Mouse (Mus musculus) 3134 (cell line): ENCODE results near the gene Mettl11b.
"Not testable (repeated sequence)": the region's sequence is repeated elsewhere in the genome, so short reads cannot be mapped to it uniquely, and the experiment has no call there.

Experiments
- DNase-seq: peaks from one replicate; pipeline ENCODE4 v3.0.0-alpha.2; 2011; ENCODE audit warnings: low spot score; ENCODE audit not compliant: insufficient read length; ENCODE audit errors: extremely low read depth

Mettl11b gene

GRCm38 (mm10) chr1:163725106-163725759 is at the start of gene Mettl11b:
Gene Mettl11b (minus strand): TSS chr1:163725232.
- no peak for DNase-seq

DNA sequence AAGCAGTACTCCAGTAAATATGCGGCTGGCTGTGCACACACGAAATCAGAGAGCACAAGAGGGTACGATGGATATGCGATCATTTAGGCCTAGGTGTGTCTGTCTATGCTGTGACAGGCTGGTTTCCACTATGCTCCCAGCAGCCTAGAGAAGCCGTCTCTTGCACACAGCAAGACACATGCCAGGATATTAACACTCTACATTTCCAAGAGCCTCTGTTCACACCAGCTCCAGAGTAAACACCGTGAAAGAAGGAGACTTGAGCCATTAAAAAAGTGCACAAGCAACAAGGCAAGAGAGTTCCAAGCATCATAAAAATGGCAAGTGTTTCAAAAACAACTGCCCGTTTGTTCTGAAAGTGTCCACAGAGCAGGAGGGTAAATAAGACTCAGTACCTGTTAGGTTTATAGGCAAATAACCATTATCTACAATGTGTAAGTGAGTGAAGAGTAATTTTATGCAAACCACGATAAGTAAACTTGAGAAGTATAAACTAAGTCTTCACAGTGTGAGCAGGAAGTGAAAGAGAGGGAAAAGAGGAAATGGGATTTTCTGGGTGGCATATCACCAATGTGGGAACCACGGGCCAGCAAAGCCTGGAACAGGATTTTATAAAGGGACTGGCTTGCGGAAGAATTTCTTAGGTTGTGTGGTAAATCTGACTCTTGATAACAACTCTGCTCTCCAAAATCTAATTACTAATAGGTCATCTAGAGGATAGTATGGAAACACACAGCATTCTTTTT is 32.6 kb upstream of the Mettl11b start:
- no peak for DNase-seq

DNA sequence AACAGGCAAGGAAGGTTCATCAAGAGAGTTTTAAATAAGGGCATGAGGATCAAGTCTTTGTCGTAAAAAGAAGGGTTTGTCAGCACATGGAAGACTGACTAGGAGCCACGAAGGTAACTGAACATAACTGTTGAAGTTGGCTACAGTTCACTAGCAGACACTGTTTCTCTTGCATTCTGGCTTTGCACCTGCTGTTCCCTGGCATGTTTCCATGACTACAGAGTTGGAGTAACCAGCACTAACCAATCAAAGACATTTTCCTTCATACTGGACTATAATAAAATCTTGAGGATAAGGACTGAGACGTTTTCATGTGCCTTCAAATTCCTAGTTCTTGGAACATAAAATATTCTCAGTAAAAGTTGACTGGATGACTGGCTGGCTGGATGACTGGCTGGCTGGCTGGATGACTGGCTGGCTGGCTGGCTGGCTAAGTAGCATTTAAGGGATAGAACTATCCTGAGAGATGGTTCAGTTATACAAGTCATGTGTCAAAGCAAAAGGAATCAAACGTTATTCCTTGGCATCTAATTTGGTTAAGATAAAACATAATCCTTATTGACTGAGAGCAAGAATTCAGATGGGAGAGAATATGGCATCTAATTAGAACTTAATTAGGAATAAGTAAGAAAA is 26.4 kb upstream of the Mettl11b start:
- no peak for DNase-seq

- DNase-seq: no peak
Measured at GRCm38 (mm10) chr1:163737239-163737533, 12.2 kb upstream of the Mettl11b start.

GRCm38 (mm10) chr1:163736441-163737238 is 11.6 kb upstream of the Mettl11b start:
- no peak for DNase-seq

GRCm38 (mm10) chr1:163731166-163731565 is 6.1 kb upstream of the Mettl11b start:
- not testable (repeated sequence) for DNase-seq

GRCm38 (mm10) chr1:163723913-163724312 is 1.1 kb downstream of the Mettl11b start:
- no peak for DNase-seq

DNA sequence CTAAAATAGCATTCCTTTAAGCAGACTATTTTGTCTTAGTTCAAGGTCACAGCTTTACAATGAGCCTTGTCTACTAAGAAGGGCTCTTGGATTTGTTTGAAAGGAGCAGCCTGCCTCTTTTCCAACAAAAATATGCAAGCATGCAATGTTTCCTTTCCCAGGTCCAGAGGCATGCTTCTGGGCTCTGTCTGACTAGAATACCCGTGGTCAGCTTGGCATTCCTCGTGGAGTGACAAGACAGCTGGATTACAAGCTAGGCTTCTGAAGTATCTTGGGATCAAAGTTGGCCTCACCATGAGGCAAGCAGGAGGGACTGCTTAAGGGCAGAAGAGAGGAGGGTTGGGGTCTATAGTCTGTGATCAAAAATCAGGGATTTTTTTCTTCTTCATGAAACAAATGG is 16.4 kb downstream of the Mettl11b start:
- DNase-seq: no peak

GRCm38 (mm10) chr1:163700571-163700970 is 24.5 kb downstream of the Mettl11b start:
- DNase-seq: no peak

DNA sequence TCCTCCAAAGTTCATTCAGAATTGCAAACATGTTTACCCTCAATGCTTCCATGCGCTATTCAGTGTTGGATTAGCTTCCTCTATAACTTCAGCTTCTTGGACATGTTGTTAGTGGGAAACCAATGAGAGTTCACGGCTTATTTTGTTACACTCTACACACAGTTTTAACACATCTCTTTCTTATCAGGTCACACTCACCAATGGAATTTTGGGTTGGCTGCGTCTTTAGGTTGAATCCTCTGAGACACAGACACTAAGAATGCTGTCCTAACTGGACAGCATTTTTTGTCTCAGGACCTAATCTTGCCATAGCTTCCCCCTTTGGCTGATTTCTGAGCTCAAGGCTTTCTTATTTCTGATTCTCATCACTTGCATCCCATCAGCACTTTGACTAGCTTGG is 25.3 kb downstream of the Mettl11b start:
- no peak for DNase-seq

DNA sequence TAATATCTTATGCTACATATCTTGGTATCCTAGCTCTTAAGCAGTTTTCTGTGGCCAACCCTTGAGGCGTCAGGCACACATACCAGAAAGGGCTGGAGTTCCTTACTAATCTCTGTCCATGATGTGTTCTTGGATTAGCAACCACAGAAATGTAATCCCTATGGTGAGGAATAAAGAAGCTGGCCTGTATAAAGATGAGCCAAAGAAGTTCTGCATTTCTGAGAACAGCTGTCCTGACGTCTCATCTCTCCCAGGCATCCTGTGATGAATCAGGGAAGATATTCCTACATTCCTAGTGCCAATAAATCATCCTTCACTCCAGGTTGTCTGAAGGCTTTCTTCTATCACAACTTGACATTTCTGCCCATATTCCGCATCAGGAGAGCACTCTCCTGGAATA is 33.2 kb downstream of the Mettl11b start:
- no peak for DNase-seq

DNA sequence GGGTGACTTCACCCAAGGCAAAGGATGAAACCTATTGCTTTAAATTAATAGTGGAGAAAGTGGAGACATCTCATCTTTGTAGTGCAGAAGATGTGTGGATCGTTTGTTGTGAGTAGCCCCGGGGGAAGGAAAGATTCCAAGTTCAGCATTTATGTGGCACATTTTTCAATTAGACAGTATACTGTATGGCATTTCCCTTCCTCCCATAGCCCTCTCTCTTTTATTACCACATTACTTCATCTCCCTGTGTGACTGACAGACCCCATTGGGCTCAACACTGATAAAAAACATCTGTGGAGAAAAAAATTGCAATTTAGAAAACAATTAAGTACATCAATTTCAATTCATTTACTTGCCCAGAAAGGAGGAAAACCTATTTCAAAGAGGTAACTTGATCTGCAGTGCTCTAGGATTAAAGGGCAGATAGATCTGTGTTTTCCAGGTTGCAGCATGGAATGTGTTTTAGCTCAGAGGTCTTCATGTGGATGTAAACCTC is 42.0 kb downstream of the Mettl11b start:
- no peak for DNase-seq

DNA sequence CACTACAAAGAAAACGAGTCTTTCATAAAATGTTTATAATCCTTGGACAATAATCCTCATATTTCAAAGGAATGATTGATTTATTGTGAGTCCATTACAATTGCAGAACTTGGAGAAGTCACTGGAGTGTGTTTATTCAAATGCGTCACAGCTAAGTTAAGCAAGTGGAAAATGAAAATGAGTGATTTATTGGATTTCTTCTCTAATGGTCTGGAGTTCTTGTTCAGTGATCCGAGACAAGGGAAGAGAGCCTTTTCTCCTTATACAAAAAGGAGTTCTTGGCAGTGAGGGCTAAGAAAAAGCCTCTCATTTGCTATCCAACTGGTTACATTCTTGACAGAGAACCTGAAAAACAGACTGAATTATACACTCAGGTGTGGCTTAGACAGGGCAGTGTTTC is 42.9 kb downstream of the Mettl11b start:
- DNase-seq: no peak

- DNase-seq: no peak
Measured at GRCm38 (mm10) chr1:163672866-163673265, 52.2 kb downstream of the Mettl11b start.

DNA sequence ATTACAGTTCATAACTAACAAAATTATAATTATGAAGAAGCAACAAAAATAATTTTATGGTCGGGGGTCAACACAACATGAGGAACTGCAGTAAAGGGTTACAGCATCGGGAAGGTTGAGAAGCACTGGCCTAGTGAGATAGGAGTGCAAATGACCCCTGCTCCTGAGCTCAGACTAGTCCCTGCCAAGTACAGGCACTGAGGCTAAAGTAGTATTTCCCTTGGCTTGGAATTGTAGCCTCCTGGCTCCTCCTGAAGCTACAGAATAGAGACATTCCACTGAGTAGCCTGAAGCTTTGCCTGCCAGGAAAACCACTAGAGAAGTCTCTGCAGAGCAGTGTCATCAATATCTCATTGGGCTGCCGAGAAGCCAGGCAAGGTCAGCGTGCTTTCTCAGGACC is 53.7 kb downstream of the Mettl11b start:
- no peak for DNase-seq

DNA sequence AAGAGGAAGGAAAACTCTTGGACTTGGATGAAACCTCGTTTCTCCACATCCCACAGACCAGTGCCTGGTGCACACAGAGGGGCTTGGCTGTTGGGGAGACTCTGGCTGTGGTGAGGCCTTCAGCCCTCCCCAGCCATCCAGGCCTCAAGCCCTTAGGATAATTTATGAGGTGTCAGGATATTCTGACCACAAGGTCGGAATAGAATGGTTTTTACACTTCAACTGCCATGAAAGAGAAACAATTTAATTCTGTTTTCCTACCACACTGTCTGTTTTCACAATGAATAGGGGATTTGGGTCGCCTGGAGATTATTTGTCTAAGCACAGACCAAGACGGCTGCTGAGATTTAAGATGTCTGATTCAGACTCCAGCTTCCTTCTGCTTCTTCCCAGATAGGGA is 54.3 kb downstream of the Mettl11b start:
- no peak for DNase-seq

GRCm38 (mm10) chr1:163669936-163670335 is 55.1 kb downstream of the Mettl11b start:
- no peak for DNase-seq

GRCm38 (mm10) chr1:163662416-163662815 is 62.6 kb downstream of the Mettl11b start:
- DNase-seq: no peak

DNA sequence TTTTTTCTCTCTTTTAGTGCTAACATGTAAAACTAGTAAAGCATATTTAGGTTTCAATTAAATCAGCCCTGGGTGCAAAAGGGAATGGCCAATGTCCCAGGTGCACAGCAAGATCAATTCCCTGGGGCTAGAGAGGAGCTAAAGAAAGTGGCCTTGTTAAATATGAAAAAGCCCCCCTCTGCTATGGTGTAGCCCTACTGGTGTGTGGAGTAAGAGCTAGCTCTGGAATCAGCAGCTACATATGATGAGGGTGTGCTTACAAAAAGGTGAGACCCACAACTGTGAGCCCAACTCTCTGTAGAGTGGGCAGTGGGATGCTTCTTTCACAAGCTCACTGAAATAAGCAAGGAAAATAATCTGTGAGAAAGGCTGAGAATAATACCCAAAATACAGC is 66.5 kb downstream of the Mettl11b start:
- DNase-seq: no peak

DNA sequence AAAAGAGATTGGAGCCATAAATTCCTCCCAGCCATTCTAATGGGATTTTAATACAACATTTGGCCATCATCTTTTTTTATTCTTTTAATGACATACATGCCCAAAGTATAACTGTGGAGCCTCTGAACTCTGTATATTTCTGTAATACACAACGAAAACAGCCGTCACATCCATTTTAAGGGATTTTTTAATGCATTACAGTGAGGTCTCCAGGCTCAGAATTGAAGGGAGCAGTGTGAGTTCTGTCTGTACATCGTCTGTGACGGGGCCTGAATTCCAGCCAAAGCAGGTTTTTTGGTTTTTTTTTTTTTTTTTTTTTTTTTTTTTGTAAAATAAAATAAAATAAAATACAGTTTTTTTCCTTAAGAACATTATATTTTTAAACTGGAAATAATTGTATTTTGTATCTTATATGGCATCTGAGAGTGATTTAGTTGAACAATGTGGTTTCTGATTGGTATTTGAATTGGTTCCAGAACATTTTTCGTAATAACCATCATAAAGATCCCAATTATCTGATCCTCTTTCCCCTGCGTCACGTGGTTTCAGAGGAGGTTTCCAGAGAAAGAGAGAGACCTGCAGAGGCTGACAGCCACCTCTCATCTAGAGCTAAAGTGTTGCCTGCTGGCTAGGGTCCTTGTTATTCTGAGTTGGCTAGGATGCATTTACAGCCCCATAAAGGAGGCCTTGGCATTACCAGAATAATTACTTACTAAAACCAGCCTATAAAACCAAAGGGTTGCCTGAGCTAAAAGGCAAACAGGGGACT is 67.1 kb downstream of the Mettl11b start:
- DNase-seq: no peak
